Mouse (Mus musculus): ENCODE measurements around the gene Rhox2b. TPM values are rescaled to one million over a fixed set of nuclear protein-coding genes. Genes with fewer than 3 reads are reported as not detected.
"Not testable (repeated sequence)": the region's sequence is repeated elsewhere in the genome, so short reads cannot be mapped to it uniquely, and the experiment has no call there.

The Rhox2b gene
- not detected for total RNA-seq (2021)
- long read RNA-seq, experiment 1: 0 reads
- long read RNA-seq, experiment 2: 0 reads

DNA sequence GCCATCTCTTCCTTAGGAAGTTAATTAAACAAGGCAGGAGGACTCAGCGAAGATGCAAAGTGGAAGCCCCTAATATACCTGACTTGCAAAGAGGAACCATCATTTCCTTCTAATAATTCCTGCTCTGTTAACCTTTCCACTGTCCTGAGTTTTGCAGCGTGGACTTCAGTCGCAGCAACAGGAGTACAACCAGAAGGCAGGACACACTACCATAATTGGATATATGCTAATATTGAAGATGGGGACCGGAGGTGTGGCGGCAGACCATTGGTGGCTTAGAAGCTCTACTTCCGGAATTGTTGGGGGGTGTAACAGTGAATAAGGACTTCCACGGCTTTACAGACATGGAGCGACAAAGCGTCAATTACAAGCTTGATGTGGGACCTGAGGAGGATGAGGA lies at the start of gene Rhox2b:
Rhox2b (plus strand) TSS at position 301 of the 400 bp plus-strand sequence.
- not testable (repeated sequence) for H3K27ac ChIP-seq; H3K4me3 ChIP-seq; DNase-seq (ENCODE audit: low spot score in 2 of 2)

DNA sequence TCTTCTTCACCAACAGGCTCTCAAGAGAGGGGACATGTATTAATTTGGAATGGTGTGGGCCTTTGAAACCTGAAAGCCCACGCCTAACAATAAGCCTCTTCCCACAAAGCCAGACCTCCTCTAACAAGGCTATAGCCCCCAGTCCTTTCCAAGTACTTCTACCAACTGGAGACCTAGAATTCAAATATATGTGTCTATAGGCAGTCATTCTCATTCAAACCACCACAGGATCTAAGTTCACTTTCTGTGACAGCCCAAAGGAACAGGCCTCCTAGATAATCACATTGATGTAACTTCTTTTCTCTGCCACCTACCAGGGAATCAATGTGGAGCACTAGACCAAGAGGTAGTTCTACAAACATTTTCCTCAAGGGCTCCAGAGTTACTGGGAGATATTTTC lies 32.1 kb upstream of the Rhox2b start, which contains the start of gene Rhox3a2:
Rhox3a2 (plus strand) TSS at position 301 of the 400 bp plus-strand sequence.
- not testable (repeated sequence) for H3K27ac ChIP-seq; DNase-seq (ENCODE audit: low spot score in 2 of 2); H3K4me3 ChIP-seq

DNA sequence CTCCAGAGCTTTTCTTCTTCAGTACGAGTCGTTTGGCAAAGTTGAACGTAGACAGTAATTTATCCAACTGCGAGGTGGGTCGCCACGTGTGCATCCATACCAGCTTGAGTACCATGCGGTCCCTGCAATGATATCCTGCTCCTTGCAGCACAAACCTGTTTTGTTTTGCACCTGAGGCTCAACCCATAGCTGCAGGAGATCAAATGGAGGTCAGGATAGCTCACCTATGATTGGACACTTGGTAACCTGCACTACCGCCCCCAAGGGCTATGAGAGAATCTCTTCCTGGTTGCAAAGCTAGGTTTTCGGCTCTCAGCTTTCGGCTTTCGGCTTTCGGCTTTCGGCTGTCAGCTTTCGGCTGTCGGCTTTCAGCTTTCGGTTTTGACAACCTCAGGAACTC lies 21.3 kb upstream of the Rhox2b start, which contains the start of gene Rhox4a2:
Rhox4a2 (plus strand) TSS at position 301 of the 400 bp plus-strand sequence.
- not testable (repeated sequence) for H3K4me3 ChIP-seq; DNase-seq (ENCODE audit: low spot score in 2 of 2); H3K27ac ChIP-seq

DNA sequence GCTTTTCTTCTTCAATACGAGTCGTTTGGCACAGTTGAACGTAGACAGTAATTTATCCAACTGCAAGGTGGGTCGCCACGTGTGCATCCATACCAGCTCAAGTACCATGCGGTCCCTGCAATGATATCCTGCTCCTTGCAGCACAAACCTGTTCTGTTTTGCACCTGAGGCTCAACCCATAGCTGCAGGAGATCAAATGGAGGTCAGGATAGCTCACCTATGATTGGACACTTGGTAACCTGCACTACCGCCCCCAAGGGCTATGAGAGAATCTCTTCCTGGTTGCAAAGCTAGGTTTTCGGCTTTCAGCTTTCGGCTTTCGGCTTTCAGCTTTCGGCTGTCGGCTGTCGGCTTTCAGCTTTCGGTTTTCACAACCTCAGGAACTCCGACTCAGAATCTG lies 20.3 kb downstream of the Rhox2b start, which contains the start of gene Rhox4b:
Rhox4b (plus strand) TSS at position 301 of the 400 bp plus-strand sequence.
- H3K27ac ChIP-seq; H3K4me3 ChIP-seq; DNase-seq (ENCODE audit: low spot score in 2 of 2): not testable (repeated sequence)

DNA sequence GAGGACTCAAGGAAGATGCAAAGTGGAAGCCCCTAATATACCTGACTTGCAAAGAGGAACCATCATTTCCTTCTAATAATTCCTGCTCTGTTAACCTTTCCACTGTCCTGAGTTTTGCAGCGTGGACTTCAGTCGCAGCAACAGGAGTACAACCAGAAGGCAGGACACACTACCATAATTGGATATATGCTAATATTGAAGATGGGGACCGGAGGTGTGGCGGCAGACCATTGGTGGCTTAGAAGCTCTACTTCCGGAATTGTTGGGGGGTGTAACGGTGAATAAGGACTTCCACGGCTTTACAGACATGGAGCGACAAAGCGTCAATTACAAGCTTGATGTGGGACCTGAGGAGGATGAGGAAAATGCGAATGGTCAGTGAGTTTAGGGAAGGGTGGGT lies 41.5 kb downstream of the Rhox2b start, which contains the start of gene Rhox2c:
Rhox2c (plus strand) TSS at position 301 of the 400 bp plus-strand sequence.
- H3K4me3 ChIP-seq; DNase-seq (ENCODE audit: low spot score in 2 of 2); H3K27ac ChIP-seq: not testable (repeated sequence)

DNA sequence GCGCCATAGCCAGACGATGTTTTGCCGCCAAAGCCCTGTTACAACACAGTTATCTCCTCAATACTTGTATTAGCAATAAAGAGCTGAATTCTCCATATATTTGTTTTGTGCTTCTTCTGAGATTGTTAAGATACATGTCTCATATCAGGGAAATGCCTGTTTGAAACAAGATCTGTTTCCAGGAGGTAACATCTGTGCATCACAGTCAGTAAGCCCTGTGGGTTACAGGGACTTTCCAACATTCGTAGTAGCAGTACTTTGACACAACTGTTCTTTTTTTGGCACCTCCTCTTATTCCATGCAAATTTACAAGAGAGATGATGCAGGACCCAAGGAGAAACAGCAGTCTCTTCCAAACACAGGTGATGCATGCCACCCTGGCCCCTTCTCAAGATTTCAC lies 46.4 kb downstream of the Rhox2b start, which contains the start of gene Rhox3c:
Rhox3c (plus strand) TSS at position 301 of the 400 bp plus-strand sequence.
- not testable (repeated sequence) for H3K4me3 ChIP-seq; H3K27ac ChIP-seq; DNase-seq (ENCODE audit: low spot score in 2 of 2)

Other genes starting within 250 kb of the Rhox2b start
- under 1 TPM in 1 of 2 experiments, not detected in 1; 0.26 TPM for gene Akap14, start 243.2 kb upstream of the Rhox2b start, total RNA-seq (2021)
- gene Ndufa1, start 220.9 kb upstream of the Rhox2b start, total RNA-seq (2021): 100 to 1,000 TPM; 200 to 205 TPM
- gene Rnf113a1, start 220.8 kb upstream of the Rhox2b start, total RNA-seq (2021): 1 to 10 TPM; 7.9 to 9.4 TPM
- gene Gm9, start 201.0 kb upstream of the Rhox2b start, total RNA-seq (2021): not detected
- gene Rhox1, start 189.8 kb upstream of the Rhox2b start, total RNA-seq (2021): not detected
- not detected for gene Rhox2a, start 167.1 kb upstream of the Rhox2b start, total RNA-seq (2021)
- gene Rhox3a, start 162.1 kb upstream of the Rhox2b start, total RNA-seq (2021): not detected
- not detected for gene Rhox4a, start 146.7 kb upstream of the Rhox2b start, total RNA-seq (2021)
- not detected for gene Rhox3a2, start 32.0 kb upstream of the Rhox2b start, total RNA-seq (2021)
- not detected for gene Rhox4a2, start 21.2 kb upstream of the Rhox2b start, total RNA-seq (2021)
- not detected for gene Rhox4b, start 20.4 kb downstream of the Rhox2b start, total RNA-seq (2021)
- gene Rhox2c, start 41.6 kb downstream of the Rhox2b start, total RNA-seq (2021): not detected
- not detected for gene Rhox3c, start 46.5 kb downstream of the Rhox2b start, total RNA-seq (2021)
- not detected for gene Rhox4c, start 68.3 kb downstream of the Rhox2b start, total RNA-seq (2021)
- not detected for gene Rhox2d, start 81.4 kb downstream of the Rhox2b start, total RNA-seq (2021)
- not detected for gene Rhox4d, start 102.3 kb downstream of the Rhox2b start, total RNA-seq (2021)
- not detected for gene Rhox2e, start 118.4 kb downstream of the Rhox2b start, total RNA-seq (2021)
- not detected for gene Rhox3e, start 130.0 kb downstream of the Rhox2b start, total RNA-seq (2021)
- not detected for gene Rhox4e, start 145.3 kb downstream of the Rhox2b start, total RNA-seq (2021)
- not detected for gene Rhox2f, start 159.3 kb downstream of the Rhox2b start, total RNA-seq (2021)
- not detected for gene Rhox3f, start 168.9 kb downstream of the Rhox2b start, total RNA-seq (2021)
- not detected for gene Rhox4f, start 195.6 kb downstream of the Rhox2b start, total RNA-seq (2021)
- not detected for gene Rhox3g, start 216.5 kb downstream of the Rhox2b start, total RNA-seq (2021)
- not detected for gene Rhox2g, start 231.4 kb downstream of the Rhox2b start, total RNA-seq (2021)
- gene Rhox4g, start 239.3 kb downstream of the Rhox2b start, total RNA-seq (2021): not detected

Data from layer of hippocampus, adult 2 months (tissue).